Mouse (Mus musculus): ENCODE results near the gene Gpc6. TPM values are rescaled to one million over a fixed set of nuclear protein-coding genes. Genes with fewer than 3 reads are reported as not detected.
"Not testable (repeated sequence)": the region's sequence is repeated elsewhere in the genome, so short reads cannot be mapped to it uniquely, and the experiment has no call there.

Gene Gpc6
- polyA plus RNA-seq, 1 experiment = 61.9 TPM

DNA sequence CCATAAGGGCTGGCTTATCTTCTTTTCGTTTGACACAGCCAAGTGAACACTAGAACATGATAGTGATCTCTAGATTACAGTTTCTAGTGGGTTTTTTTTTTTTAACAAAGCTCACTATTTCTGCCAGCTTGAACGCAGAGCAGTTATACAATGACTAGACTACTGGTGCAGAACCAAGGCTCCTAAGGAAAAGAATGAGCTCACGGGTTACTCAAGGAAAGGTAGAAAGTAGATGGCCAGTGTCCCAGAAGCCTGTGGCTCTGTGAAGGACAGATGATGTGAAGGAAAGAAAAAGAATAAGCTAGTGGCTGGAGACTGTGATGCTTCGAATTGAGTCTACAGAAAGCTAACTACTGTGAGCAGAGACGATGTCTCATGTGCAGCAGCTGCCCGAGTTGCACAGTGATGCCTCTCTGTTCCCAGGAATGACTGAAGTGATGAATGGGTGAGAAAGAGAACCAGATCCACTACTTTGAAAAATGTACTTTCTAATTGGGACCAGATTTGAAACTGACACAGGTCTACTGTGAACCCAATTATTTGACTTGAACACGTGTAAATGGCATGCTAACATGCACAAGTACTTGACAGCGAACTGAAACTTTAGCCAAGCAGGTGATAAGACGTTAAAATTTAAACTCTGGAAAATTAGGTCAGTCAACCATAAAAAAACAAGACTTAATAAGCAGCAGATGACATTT is 482.9 kb downstream of the Gpc6 start:
- Histone ChIP-seq H3K4me1 (ENCODE audit: control insufficient read depth, insufficient read depth, low read length) (peaks cover 11% of the 10 kb centered on the region), H3K27ac (ENCODE audit: insufficient read depth, low read length) (peak overlapping the region; percentile 81; the same call in 1 of the 2 replicates), H3K4me3 (ENCODE audit: insufficient read depth, low read length) (no peak overlapping the region)
- no peak for TF ChIP-seq CTCF (IDR thresholded peaks at IDR 0.05; ENCODE audit: borderline replicate concordance, insufficient read depth, low read length)
- TF ChIP-seq POLR2A (IDR thresholded peaks at IDR 0.05; ENCODE audit: low read depth, low read length) = no peak

DNA sequence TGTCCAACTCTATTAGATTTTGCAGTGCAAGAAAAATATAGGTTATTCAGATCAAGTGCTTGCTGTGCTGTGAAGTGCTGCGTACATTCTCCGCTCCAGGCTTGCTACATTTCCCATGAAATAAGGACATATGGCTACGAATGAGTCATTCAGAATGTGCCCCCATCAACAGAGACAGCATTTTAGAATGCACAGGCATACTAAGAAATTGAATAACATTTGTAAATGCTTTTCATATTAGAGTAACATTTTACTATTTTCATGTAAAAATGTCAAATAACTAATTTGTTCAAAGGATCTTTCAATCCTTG is 483.4 kb downstream of the Gpc6 start:
- H3K4me1 ChIP-seq (ENCODE audit: control insufficient read depth, insufficient read depth, low read length) = peaks cover 11% of the 10 kb centered on the region
- H3K4me3 ChIP-seq (ENCODE audit: insufficient read depth, low read length) = no peak overlapping the region
- TF ChIP-seq CTCF (IDR thresholded peaks at IDR 0.05; ENCODE audit: borderline replicate concordance, insufficient read depth, low read length) (no peak), POLR2A (IDR thresholded peaks at IDR 0.05; ENCODE audit: low read depth, low read length) (no peak)
- no peak overlapping the region; the same call in 1 of the 2 replicates for H3K27ac ChIP-seq (ENCODE audit: insufficient read depth, low read length)

DNA sequence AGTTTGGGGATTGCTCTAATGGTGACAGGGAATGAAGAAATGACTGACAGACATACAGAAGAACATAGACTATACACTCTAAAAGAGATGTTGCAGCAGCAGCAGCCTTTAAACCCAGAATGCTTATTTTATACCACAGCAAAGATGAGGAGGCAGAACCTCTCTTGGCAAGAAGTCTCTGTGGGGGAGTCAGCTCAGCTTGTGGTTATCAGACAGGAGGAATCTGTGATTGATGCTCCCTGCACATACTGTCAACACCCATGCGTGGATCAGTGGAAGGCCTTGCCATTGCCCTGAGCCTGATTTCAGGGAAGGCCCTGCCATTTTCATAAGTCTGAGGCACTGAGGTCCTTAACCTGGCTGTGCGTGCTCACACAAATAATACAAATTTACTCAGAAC is 484.7 kb downstream of the Gpc6 start:
- H3K4me1 ChIP-seq (ENCODE audit: control insufficient read depth, insufficient read depth, low read length) = peaks cover 11% of the 10 kb centered on the region
- no peak for TF ChIP-seq POLR2A (IDR thresholded peaks at IDR 0.05; ENCODE audit: low read depth, low read length)
- no peak for TF ChIP-seq CTCF (IDR thresholded peaks at IDR 0.05; ENCODE audit: borderline replicate concordance, insufficient read depth, low read length)
- H3K4me3 ChIP-seq (ENCODE audit: insufficient read depth, low read length) = no peak overlapping the region

DNA sequence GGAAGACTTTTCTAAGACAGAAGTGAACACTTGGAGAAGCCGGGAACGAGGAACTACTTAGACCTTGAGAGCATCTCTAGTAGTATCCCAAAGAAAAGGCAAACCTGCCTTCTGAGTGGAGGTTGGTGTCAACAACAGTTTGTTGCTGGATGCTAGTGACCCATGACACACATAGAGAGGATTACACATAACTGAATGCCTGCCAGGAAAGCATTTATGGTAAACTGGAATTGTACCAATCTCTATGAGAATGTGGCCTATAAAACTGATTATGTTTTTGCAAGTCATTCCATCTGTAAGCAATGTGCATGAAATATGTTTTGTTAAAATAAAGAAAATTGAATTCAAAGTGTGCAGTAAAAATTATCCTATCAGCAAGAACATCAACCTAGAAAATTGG is 485.4 kb downstream of the Gpc6 start:
- no peak for TF ChIP-seq POLR2A (IDR thresholded peaks at IDR 0.05; ENCODE audit: low read depth, low read length)
- no peak for TF ChIP-seq CTCF (IDR thresholded peaks at IDR 0.05; ENCODE audit: borderline replicate concordance, insufficient read depth, low read length)
- H3K27ac ChIP-seq (ENCODE audit: insufficient read depth, low read length) = peak overlapping the region; percentile 87
- H3K4me3 ChIP-seq (ENCODE audit: insufficient read depth, low read length) = no peak overlapping the region
- H3K4me1 ChIP-seq (ENCODE audit: control insufficient read depth, insufficient read depth, low read length) = peaks cover 11% of the 10 kb centered on the region

More for the DNA sequence above, 484.7 kb downstream of the Gpc6 start:
- H3K27ac ChIP-seq (ENCODE audit: insufficient read depth, low read length) = peak overlapping the region; percentile 22

DNA sequence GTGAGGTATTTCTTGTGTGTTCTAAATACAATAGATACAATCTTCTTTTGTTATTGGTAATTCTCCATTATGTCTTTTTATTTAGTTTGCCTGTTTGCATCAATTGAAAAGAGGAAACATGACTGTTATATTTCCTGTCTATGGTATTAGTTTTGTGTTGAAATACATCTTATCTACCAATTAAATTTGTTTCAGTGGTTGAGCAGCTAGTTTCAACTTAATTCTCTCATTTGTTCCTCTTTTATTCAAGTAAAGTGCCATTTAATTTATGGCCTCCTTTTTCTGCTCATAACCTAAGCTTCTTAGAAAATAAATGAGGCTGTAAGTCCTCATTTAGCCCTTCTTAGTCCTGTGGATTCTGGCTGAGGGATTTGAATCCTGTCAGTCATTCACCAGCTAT is 489.9 kb downstream of the Gpc6 start:
- Histone ChIP-seq H3K4me1 (ENCODE audit: control insufficient read depth, insufficient read depth, low read length) (peaks cover 4% of the 10 kb centered on the region), H3K27ac (ENCODE audit: insufficient read depth, low read length) (no peak overlapping the region), H3K4me3 (ENCODE audit: insufficient read depth, low read length) (no peak overlapping the region)
- TF ChIP-seq CTCF (IDR thresholded peaks at IDR 0.05; ENCODE audit: borderline replicate concordance, insufficient read depth, low read length) = no peak

DNA sequence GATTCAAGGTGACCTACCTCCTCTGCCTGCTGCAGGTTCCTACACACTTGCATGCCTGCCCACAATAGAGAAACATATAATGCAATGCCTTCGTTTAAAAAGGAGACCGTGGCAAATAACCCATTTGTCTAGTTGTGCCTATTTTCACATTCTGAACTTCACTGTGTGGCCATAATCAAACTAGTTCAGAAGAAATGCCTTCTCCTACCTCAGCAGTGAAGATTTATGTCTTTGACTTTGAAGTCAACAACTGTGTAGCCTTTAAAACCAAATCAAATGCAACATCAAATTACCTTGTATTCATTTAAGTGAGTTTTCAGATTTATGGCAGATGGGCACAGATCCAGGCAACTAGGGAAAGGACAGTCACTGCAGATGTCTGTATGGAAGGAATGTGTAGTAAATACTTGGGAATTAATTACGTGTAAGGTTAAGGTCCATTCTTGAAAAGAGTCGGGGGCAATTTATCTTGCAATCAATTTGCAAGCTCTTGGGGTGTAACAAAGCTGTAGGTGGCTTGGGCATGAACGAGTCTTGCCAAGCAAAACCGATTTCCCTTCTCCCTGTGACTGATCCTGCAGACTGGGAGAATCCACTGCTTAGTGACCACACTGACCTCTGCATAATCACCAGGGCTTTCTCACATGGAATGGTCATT is 494.6 kb downstream of the Gpc6 start:
- TF ChIP-seq POLR2A (IDR thresholded peaks at IDR 0.05; ENCODE audit: low read depth, low read length) (no peak), CTCF (IDR thresholded peaks at IDR 0.05; ENCODE audit: borderline replicate concordance, insufficient read depth, low read length) (no peak)

DNA sequence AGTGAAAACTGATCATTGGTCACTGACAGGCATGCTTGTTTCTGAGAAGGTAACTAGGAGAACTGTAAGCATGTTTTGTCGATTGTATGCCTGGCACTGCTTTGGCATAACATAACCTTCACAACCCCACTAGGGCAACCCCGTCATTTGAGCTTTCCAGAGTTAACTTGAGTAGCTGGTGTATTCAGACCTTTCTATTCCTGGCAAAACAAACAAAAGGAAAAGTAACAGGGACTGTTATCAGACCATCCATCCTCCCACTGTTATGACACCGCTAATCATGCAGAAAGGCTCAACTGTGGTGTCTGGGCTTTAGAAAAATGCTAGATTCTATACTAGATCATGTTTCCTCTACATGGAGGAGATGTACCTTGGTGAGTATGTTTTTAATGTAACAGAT is 496.1 kb downstream of the Gpc6 start:
- Histone ChIP-seq H3K4me1 (ENCODE audit: control insufficient read depth, insufficient read depth, low read length) (no peaks in the 10 kb centered on the region), H3K4me3 (ENCODE audit: insufficient read depth, low read length) (no peak overlapping the region), H3K27ac (ENCODE audit: insufficient read depth, low read length) (no peak overlapping the region)
- TF ChIP-seq POLR2A (IDR thresholded peaks at IDR 0.05; ENCODE audit: low read depth, low read length) (no peak), CTCF (IDR thresholded peaks at IDR 0.05; ENCODE audit: borderline replicate concordance, insufficient read depth, low read length) (no peak)

More for the DNA sequence above, 494.6 kb downstream of the Gpc6 start:
- Histone ChIP-seq H3K4me3 (ENCODE audit: insufficient read depth, low read length) (no peak overlapping the region), H3K4me1 (ENCODE audit: control insufficient read depth, insufficient read depth, low read length) (no peaks in the 10 kb centered on the region), H3K27ac (ENCODE audit: insufficient read depth, low read length) (no peak overlapping the region)

DNA sequence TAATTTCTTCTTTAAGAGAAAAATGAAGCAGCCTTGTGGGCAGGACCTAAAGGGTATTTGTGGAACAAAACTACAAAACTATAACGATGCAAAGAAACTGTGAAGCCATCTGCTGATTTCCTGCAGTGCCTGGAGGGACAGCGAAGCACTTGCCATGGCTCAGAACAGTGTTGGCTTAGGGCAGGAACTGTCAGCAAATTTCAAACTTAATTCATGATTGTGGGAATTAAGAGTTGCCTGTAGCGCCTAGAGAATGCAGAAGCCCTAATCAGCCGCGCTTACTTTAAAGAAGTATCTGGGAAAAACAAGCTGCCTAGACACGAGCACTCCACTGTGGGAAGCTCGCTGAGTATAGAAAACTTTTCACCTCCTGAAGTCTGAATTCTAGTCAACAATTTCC is 501.0 kb downstream of the Gpc6 start:
- H3K4me1 ChIP-seq (ENCODE audit: control insufficient read depth, insufficient read depth, low read length) = no peaks in the 10 kb centered on the region
- H3K4me3 ChIP-seq (ENCODE audit: insufficient read depth, low read length) = no peak overlapping the region
- H3K27ac ChIP-seq (ENCODE audit: insufficient read depth, low read length) = no peak overlapping the region
- no peak for TF ChIP-seq CTCF (IDR thresholded peaks at IDR 0.05; ENCODE audit: borderline replicate concordance, insufficient read depth, low read length)
- TF ChIP-seq POLR2A (IDR thresholded peaks at IDR 0.05; ENCODE audit: low read depth, low read length) = no peak

DNA sequence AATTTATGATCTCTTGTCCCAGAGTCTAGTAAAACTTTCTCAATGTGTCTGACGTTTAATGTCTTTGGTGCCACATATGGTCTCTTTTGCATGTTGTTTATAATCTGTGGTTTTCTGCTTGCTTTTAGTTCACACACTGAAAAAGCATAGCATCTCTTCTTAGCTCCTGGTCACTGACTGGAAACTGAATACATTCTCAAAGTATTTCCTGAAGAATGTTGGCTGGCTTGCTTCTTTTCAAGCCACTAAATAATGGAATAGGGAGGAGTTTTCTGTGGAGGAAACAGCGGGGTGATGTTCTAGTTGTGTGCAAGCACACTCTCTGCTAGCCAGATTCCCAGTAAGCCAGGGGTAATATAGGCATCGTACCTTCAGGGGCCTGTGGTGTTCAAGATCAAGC is 502.7 kb downstream of the Gpc6 start:
- H3K4me1 ChIP-seq (ENCODE audit: control insufficient read depth, insufficient read depth, low read length) = no peaks in the 10 kb centered on the region
- TF ChIP-seq POLR2A (IDR thresholded peaks at IDR 0.05; ENCODE audit: low read depth, low read length) = no peak
- TF ChIP-seq CTCF (IDR thresholded peaks at IDR 0.05; ENCODE audit: borderline replicate concordance, insufficient read depth, low read length) = no peak
- peak overlapping the region; percentile 76; the same call in 1 of the 2 replicates for H3K27ac ChIP-seq (ENCODE audit: insufficient read depth, low read length)
- no peak overlapping the region for H3K4me3 ChIP-seq (ENCODE audit: insufficient read depth, low read length)

DNA sequence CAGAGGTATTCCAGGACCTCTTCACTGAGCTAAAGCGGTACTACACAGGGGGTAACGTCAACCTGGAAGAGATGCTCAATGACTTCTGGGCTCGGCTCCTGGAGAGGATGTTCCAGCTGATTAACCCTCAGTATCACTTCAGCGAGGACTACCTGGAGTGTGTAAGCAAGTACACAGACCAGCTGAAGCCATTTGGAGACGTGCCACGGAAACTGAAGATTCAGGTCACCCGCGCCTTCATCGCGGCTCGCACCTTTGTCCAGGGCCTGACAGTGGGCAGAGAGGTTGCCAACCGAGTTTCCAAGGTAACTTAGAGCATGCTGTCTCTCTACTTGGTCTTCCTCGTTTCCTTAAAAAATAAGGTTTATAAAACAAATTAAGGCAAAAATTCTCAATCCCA is 510.6 kb downstream of the Gpc6 start:
- no peaks in the 10 kb centered on the region for H3K4me1 ChIP-seq (ENCODE audit: control insufficient read depth, insufficient read depth, low read length)
- no peak overlapping the region for H3K4me3 ChIP-seq (ENCODE audit: insufficient read depth, low read length)

DNA sequence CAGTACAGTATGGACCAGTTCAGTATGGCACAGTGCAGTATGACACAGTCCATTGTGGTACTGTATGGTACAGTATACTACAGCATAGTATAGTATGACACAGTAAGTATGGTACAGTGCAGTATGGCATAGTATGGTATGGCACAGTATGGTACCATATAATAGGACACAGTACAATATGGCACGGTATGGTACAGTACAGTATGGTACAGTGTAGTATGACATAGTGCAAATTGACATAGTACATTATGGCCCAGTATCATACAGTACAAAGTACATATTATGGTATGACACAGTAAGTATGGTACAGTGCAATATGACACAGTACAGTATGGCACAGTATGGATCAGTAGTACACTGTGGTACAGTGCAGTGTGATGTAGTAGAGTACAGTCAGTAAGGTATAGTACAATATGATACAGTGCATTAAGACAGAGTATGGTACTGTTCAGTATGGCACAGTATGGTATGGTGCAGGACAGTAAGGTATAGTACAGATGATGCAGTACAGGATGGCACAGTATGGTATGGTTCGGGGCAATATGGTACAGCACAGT is 521.6 kb downstream of the Gpc6 start:
- not testable (repeated sequence) for H3K4me1 ChIP-seq (ENCODE audit: control insufficient read depth, insufficient read depth, low read length); H3K4me3 ChIP-seq (ENCODE audit: insufficient read depth, low read length); H3K27ac ChIP-seq (ENCODE audit: insufficient read depth, low read length)

More for the DNA sequence above, 510.6 kb downstream of the Gpc6 start:
- TF ChIP-seq CTCF (IDR thresholded peaks at IDR 0.05; ENCODE audit: borderline replicate concordance, insufficient read depth, low read length) = no peak
- no peak for TF ChIP-seq POLR2A (IDR thresholded peaks at IDR 0.05; ENCODE audit: low read depth, low read length)
- H3K27ac ChIP-seq (ENCODE audit: insufficient read depth, low read length) = no peak overlapping the region
